Mouse (Mus musculus): ENCODE measurements around the gene Ccdc34.

Ccdc34 gene

DNA sequence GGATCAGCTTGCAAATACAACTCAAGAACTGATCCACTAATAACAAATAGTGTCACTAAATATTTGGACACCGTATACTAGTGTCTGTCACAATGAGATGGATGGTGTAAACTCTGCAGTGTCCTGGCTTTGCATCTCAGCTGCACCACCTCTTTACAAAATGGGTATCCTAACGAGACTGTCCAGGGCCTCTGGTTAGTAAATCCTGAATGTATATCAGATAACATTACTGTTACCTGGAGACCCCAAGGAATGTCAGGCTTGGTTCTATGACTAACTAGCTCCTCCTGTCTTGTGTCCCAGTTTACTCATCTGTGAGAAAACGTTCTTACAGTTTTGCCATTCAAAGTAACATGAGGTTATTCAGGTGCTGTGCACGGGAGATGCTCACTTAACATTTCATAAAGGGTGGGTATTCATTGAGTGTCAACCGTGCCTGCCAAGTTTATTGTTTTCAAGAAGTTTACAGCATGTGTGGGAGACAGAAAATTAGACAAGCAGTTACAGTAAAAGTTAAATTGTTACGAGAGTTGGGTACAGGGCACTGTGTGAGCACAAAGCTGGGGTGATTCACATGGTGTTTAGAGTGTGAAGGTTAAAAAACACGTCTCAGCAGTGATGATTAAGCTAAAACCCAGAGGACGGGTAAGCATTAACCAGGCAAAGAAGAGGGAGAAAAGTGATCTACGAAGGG is 197.5 kb downstream of the Ccdc34 start:
- DNase-seq (ENCODE audit: low spot score), result no peak

DNA sequence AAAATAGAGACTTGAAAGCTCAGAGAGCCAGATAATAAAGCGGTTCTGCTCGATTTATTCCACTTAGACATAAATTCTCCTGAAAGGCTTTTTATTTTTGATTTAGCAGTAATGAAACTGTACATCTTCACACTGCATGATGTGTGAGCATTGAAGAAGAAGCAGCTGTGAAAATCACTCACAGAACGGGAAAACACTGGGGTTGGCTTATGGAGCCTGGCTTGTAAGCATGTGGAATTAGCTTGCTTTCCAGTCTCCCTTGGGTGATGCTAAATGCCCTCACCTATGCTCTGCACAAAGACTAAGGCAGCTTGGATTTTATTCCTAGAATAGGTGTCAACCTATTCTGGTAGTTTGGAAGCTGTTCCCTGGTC is 198.1 kb downstream of the Ccdc34 start:
- no peak for DNase-seq (ENCODE audit: low spot score)

DNA sequence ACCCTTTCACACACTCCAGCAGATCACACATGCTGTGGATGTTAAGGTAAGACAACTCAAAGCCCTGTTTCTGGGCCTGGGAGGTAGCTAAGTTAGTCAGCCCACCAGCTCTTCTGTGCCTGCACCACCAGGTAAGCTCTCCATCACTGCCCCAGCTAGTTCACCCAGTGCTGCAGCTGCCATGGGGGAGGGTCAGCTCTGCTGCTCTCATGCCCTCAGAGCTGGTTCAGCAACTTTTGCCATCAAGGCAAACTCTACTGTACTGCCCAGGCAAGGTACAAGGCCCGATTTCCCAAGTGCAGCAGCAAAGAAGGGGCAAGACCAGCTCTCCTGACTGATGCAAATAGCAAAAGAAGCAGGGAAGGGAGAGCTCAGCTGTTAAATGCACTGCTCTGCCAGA is 202.9 kb downstream of the Ccdc34 start:
- no peak for DNase-seq (ENCODE audit: low spot score)

DNA sequence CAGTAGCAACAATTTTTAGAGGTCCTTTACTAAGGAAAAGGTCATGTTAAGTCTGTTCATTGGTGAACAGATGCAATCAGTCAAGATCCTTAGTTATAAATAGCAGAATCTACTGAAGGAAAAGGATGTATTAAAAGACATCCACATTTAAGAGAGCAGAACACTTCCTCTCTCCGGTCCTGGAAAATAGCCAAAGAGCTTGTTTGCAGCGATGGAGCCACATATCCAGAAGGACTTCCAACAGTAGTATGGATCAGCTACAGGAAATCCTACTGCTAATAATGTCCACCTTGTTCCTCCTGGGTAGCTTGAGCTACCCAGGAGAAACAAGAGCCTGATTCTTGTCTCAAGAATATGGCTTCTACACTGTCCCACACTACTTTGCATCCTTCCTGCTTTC is 205.2 kb downstream of the Ccdc34 start:
- DNase-seq (ENCODE audit: low spot score), result no peak
